Mouse (Mus musculus) heart, adult 2 months (tissue): Measurements from ENCODE around the gene Tgds.

Experiments used
- CTCF ChIP-seq: fragments of 200-600 bp; IDR thresholded peaks from 2 replicates; pipeline ENCODE4 v1.8.1; 2022; ENCODE audit warnings: antibody characterized with exemption, mild to moderate bottlenecking, moderate library complexity
- POLR2A ChIP-seq: fragments of 200-500 bp; IDR thresholded peaks from 2 replicates; pipeline ENCODE4 v1.6.1; 2011; ENCODE audit warnings: mild to moderate bottlenecking, low read depth, low read length, control low read depth; ENCODE audit not compliant: insufficient read depth

- no peak for TF ChIP-seq CTCF
- TF ChIP-seq POLR2A = no peak
These were observed 63.0 kb downstream of the Tgds start for GRCm38 (mm10) chr14:118069439-118070079.
